Mouse (Mus musculus) left cerebral cortex, adult 18-20 months (tissue): ENCODE data around the gene Dnajb6. TPM values are rescaled to one million over a fixed set of nuclear protein-coding genes. Genes with fewer than 3 reads are reported as not detected.
"Not testable (repeated sequence)": the region's sequence is repeated elsewhere in the genome, so short reads cannot be mapped to it uniquely, and the experiment has no call there.

Experiments
- DNase-seq, 2 experiments: peaks; one replicate each; pipeline ENCODE4 v3.0.0; 2021 to 2022; ENCODE audit warnings: low spot score in 2 of 2, mixed read lengths in 1 of 2
- long read RNA-seq, 2 experiments: library from polyadenylated mRNA; stranded (forward); transcript quantifications; one replicate each; pipeline ENCODE4 v2.0.0; 2021
- total RNA-seq, 2 experiments: library from RNA; stranded (reverse); gene quantifications; 2 replicates each; pipeline ENCODE4 v1.2.3; 2021

Gene Dnajb6
- total RNA-seq: 100 to 1,000 TPM; 156 to 163 TPM
- long read RNA-seq, experiment 1, transcript Dnajb6-201 (10 exons, 2,918 nt): minor isoform, 66 of 372 reads
- long read RNA-seq, experiment 1, transcript Dnajb6-203 (8 exons, 1,605 nt): major isoform, 263 of 372 reads
- long read RNA-seq, experiment 1, transcript Dnajb6-205 (2 exons, 821 nt): minor isoform, 7 of 372 reads
- long read RNA-seq, experiment 1, partial matches to known transcripts: 13 of 372 reads
- long read RNA-seq, experiment 1, other reads (novel, unspliced or antisense): 19 of 372 reads
- long read RNA-seq, experiment 2, transcript Dnajb6-205 (2 exons, 821 nt): minor isoform, 9 of 244 reads
- long read RNA-seq, experiment 2, transcript Dnajb6-201 (10 exons, 2,918 nt): minor isoform, 30 of 244 reads
- long read RNA-seq, experiment 2, transcript Dnajb6-203 (8 exons, 1,605 nt): major isoform, 179 of 244 reads
- long read RNA-seq, experiment 2, partial matches to known transcripts: 11 of 244 reads
- long read RNA-seq, experiment 2, other reads (novel, unspliced or antisense): 15 of 244 reads

DNA sequence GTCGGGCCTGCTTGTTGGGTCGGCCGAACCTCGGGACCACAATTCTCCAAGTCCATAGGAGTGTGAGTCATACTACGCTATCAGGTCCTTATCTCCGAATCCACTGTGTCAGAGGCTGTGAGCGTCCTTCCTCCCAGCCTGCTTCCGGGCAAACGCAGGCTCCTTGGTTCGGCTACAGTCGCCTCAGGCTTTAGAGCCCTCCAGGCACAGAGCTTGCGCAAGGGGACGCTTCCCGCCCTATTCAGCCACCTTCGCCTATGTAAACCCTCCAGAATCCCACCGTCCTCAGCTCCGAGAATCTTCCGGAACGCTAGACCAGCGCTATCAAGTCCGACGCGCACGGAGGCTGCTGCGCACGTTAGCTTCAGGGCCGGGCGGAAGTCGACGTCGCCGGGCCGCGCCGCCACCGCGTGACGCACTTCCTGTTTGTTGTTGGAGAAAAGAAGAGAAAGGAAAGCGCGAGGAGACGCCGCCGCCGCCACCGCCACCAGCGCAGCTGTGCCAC is at the start of gene Dnajb6, which contains the start of gene Gm5129:
Dnajb6 (plus strand) TSS at position 132 of the 505 bp plus-strand sequence.
Gm5129 (minus strand) TSS at position 380 of the 505 bp plus-strand sequence.
- peak; percentile 99 for DNase-seq

DNA sequence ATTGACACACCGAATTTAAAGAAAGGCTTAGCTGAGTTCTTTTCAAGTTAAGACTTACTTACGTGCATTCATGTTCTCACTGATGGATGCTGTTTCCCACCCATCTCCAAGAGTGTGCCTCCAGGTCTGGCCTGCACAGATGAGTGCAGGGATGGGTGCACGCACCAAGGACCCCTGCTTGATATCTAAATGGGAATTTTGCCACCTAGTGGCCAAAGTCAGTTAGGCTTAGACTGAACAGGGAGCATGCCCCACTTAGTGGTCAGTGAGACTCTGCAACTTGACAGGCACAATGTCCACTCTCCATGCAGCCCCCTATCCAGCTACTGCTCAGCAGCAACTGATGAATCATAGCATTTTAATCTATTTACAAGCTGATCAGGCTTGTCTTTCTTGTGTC is 47.8 kb upstream of the Dnajb6 start:
- DNase-seq: peak in 1 of 2 experiments; percentile 23

DNA sequence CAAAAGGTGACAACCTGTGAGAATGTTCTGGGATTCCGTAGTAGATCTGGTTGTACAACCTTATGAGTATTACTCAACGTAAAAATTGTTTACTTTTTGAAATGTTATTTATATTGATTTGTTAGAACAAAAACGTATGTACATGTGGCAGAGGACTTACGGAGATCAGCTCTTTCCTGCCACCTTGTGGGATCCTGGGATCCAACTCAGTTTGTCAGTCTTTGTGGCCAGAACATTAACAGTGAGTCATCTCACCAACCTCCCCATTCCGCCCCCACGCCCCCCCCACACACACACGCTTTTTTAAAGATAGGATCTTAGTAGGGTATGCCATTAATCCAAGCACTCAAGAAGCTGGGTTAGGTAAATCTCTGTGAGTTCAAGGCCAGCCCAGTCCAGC is 47.1 kb upstream of the Dnajb6 start:
- DNase-seq: no peak

DNA sequence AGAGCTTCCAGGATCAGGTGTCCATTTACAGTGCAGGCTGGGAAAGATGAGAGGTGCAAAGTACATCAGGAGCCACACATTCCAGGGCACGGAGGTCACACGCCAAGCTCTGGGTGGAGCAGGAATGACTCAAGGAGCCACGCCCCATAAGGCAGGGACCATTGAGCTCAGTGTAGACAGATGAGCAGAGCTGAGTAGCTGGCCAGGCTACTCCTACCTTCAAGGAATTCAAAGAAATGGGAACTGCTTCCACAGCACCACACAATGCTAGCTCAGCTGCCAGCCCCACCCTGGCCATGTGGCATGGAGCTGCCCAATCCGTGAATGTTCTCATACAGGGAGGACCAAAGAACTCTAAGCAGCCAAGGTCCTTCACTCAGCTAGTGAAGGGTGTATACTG is 37.0 kb upstream of the Dnajb6 start:
- no peak for DNase-seq

DNA sequence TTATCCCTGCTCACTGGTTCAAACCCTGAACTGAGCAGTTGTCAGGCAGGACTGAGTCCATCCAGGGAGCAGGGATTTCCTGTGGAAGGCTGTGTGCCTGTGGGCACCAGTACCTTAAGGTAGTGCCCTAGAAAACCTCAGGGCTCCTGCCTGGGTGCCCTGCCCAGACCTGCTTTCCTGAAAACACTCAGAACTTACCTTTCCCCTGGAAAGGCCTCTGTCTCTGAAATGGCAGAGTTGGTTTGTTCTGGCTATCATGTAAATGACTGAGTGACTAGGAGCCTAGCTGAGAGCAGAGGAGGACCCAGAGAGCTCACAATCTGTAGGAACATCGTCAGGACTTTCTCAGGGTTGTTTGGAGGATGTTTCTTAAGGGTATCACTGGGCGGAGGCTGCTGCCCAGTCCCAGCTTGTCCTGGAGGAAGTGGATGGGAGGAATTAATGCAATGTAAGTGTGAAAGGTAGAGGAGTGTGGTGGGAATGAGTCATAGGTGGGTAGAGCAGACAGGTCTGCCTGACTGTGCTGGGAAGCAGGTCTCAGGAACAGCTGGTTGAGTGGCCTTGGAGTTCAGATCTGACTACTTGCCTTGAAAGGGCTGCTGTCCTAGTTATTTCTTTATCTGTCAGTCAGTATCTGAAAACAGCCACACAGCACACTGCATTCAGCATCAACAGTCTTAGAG is 35.8 kb upstream of the Dnajb6 start:
- peak in 1 of 2 experiments; percentile 13 for DNase-seq

DNA sequence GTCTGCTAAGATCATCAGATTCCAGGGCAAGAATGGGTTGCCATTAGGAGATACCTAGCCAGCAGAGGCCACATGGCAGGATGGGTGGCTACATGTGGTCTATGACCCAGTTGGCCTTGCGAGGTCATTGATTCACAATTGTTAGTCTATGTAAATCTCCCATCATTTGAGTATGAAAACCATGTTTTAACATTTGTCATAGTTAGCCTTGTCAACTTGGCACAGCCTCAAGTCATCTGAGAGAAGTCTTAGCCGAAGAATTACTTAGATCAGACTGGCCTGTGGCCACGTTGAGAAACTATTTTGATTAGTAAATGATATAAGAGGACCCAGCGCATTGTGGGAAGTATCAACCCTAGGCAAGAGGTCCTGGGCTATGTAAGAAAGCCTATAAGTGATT is 28.2 kb upstream of the Dnajb6 start:
- no peak for DNase-seq

DNA sequence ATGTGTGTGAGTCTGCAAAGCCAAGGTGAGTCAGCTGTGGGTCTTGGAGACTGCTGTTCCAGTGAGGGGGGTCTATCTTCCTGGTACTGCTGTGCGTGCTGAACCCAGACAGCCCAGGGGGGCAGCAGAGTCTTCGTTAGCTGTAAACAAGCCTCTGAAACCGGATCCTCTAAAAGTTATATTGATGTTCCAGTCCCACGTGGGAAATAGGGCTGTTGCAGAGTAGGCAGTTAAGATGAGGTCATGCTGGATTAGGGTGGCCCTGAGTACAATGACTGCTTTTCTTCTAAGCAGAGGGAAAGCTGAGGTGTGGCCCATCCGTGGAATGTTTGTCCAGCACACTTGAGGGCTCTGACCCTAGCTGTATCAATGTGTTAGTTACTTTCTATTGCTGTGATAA is 27.2 kb upstream of the Dnajb6 start:
- DNase-seq: no peak

DNA sequence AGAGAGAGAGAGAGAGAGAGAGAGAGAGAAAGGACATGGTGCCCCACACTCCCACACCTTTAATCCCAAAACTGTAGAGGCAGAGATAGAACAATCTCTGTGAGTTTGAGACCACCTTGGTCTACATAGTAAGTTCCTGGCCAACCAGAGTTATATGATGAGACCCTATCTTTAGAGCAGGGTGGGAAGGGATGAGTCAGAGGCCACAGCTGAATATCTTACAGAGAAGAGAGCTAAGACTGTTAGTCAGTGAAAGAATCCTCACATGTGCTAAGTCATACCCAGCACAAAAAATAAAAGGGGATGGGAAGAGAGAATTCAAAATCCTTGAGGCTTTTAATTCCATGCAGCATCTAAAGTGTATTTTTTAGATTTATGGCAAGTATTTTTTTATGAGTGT is 23.9 kb upstream of the Dnajb6 start:
- no peak for DNase-seq

DNA sequence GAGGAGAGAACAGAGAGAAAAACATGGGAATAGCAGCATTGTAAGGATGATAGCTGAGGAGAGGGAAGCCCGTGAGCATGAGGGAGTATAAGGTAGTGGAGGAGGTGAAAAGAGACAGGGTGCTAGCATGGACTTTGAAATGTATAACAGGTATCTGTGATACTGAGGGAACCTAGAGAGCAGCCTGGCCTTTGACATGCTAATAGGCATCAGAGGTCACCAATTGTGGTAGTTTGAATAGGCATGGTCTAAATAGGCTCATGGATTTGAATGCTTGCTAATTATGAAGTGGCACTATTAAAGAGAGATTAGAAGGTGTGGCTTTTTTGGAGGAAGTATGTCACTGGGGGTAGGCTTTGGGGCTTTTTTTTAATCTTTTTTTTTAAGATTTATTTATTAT is 22.6 kb upstream of the Dnajb6 start:
- DNase-seq: no peak

DNA sequence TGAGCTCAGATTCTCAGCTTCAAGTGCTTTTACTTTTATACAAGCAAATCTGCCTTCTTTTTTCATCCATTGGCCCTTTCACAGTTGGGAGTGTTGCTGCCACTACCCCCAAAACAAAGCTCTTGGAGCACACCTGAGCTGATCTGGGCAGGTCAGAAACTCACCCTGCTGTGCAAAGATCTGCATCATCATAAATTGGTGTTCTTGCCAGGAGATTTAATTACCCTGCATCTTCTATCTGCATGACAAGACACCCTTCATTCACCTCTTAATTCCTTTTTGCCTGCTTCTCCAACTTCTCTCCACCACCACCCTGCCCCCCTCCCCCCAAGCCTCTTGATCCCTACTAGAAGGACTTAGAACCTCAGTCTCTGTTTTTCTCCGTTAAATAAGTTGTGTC is 14.3 kb upstream of the Dnajb6 start:
- DNase-seq: no peak

DNA sequence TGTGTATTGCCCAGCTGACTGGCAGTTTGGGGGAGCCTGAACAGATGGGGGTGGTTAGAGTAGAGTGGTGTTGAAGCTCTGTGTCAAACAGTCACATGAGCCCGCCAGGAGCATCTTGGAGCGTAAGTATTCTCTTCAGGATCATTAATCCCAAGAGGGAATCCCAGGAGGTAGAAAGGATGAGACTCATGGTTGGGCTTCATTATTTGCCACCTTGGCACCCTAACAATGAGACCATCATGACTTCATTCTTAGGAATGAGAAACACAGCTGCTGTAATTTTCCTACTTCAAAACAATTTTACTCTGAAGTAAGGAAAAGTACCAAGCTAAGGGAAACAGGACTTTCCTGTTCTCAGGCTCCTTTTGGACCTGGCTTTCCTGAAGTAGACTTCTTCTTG is 10.1 kb upstream of the Dnajb6 start:
- no peak for DNase-seq

DNA sequence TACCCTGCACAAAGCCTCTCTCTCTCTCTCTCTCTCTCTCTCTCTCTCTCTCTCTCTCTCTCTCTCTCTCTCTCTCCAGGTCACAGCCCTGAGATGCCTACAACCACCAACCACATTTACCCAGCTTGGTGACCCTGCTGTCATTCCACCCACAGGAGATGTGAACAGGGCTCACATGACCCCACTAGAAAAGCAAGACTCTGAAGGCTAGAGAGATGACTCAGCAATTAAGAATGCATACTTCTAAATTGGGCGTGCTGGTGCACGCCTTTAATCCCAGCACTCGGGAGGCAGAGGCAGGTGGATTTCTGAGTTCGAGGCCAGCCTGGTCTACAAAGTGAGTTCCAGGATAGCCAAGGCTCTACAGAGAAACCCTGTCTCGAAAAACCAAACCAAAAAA is 9.4 kb upstream of the Dnajb6 start:
- DNase-seq: not testable (repeated sequence)

DNA sequence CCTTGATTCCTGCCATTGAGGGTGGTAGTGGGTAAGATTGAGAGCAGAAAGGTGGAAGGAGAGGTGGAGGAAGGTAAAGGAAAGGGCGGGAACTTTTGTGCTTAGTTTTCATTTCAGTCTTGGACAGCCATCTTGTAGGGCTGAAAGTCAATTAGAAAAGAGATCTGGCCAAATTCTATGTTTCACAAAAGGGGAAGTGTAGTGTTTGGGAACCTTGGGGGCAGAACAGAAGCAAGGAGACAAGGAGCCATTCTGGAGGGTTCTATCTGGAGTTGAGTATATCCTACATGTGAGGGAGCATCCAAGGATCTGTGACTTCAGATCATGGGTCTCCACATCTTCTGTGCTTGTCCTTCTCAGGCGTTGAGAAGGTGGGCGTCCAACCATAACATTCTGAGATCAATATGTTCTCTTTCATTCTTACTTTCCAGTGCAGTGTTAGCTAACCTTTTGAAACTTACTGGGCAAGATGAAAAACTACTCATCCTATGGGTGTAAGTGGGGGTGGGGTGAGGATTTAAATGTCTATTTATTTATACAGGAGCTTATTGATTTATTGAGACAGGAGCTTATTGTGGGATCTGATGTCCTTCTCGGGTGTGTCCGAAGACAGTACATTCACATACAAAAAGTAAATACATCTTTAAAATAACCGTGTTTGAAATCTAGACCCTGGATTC is 517 bp upstream of the Dnajb6 start:
- no peak for DNase-seq

DNA sequence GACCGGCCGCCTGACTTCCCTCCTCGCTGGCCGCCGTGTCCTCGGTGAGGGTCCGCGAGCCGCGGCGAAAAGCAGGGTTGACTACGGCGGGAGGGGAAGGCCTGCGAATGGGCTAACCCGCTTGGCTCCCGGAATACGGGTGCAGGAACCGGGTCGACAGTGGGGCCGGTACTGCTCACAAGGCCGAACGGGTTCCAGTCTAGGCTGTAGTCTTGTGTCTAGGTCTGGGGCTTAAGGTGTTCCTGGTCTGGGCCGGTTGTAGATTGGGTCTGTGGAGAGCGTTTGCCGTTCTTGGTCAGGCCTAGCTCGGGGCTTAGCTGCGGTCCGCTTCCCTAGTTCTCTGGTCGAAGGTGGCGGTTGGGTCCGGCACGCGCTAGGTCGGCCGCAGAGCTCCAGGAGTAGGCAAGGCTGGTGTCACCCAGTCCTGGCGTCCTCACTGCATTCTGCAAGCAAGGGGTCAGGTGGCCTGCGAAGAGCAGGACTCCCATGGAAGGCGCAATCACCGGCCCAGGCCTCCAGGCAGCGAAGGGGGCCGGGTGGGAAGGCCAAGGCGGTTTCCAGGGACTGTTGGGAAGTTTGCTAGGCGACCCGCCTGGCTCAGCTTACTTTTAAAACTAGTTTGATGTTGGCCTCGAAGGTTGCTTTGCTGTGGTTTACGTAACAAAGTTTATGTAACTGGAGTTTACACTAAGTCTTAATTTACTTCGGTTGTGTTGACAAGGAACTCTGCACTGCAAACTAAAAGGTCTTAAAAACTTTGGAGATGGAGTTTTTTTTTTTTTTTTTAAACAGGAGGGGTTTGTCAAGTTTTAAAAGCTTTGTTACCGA is 799 bp downstream of the Dnajb6 start:
- no peak for DNase-seq

DNA sequence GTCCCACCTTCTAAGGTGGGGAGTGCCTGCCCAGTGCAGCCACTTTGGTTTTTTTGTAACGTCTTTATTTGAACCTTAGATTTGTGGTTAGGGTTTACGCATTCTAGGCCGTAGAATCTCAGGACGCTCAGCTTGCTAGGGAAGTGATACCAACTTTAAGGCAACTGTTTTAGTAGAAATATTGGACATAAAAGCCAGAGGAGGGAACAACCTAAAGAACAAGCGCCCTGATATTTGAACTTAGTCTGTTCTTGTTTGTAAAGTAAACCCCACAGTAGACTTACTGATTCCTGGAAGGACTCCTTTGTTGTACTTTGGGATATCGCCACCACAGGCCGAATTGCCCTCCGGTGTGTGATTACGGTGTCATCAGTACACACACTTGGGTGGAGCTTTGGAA is 1.5 kb downstream of the Dnajb6 start:
- DNase-seq: no peak

DNA sequence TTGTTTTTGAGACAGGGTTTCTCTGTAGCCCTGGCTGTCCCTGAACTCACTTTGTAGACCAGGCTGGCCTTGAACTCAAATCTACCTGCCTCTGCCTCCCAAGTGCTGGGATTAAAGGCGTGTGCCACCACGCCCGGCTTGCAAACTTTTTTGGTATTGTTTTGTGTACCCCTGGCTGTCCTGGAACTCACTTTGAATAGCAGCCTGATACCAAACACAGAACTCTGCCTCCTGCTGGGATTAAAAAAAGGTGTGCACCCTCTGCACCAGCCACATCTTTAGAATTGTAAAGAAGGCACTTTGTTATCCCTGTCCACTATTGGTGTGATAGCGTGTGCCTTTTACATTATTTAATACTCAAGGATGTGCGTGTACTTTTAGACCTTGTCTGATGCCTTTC is 2.0 kb downstream of the Dnajb6 start:
- DNase-seq: no peak

DNA sequence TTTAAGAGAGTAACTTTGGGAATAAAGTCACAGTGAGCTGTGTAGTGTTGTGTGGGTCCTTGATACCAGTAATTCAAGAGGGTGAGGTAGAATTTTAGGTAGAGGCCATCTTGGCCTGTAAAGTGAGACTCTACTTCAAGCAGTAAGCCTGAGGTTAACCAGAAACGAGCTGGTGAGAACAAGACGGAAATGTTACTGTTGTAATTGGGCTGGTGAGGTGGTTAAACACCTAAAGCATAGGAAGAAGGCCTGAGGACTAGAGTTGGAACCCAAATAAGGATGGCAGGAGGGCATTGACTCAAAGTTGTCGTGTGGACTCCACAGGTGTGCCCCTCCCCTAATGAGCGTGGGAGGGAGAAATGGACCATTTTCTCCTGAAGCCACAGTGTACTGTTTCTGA is 2.6 kb downstream of the Dnajb6 start:
- no peak for DNase-seq

DNA sequence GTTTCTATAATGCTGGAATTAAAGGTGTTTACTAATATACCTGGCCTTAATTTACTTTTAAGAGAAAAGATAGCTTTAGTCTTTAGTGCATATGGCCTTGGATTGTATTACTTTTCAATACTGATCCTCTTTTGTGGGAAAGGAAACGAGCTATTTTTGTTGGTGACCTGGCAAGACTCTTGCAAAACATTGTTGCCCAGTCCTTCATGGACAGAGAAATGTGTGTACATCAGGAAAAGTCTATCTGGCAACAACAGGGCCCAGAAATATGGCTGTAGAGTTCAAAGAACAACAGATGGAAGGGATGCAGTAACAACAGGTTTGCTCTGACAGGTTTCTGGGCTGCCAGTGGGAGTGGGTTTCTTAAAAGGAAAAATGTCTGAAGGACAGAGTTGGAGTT is 5.2 kb downstream of the Dnajb6 start:
- no peak for DNase-seq

DNA sequence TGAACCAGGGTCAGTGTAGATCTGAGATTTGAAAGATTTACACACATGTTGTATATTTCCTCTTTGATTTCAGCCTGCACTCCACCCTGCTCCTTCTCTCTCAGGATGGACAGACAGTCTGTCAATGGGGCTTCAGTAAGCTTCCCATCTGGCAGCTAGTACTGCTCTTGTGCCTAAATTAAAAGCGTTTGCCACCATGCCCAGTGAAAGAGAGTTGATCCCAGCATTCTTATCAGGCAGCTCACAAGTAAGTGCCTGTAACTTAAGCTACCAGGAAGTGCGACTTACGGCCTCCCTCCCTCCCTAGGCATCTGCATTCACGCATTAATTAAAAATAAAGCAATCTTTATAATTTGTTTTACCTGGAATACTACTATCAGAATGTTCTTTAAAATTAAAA is 5.6 kb downstream of the Dnajb6 start:
- no peak for DNase-seq

DNA sequence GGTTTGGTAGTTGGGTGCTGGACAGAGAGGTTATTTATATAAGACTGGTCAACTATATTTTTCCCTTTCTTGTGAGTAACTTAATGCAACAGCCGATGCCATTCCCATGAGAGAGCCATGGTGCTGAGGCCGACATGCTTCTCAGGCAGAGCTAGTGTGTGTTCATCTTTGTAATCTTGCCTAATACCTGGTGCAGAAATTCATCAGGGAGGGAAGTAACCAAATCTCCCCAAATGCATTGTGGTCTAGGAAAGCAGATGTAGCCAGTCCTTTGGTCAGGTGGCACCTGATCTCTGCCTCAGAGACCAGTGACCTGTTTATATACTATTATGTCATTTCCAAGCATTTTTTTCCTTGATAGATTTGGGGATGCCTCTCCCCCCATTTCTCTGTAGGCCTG is 12.2 kb downstream of the Dnajb6 start:
- DNase-seq: no peak

DNA sequence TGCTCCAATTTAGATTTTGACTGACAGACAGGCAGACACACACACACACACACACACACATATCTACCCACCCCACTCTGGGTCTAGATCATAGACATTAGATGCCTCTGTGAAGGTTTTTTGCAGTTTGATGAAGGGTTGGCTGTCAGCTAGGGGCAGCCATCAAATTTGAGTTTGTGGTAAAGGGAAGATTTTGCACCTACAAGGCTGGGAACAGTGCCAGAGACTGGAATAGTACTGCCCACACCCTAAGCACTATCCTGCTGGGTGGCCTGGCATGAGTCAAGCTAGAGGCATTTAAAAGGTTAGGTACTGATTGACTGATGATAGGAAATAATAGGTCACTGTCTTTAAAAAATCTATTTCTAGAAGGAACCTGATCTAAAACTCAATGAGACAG is 15.8 kb downstream of the Dnajb6 start:
- peak; percentile 28 to 39 for DNase-seq
